Mouse (Mus musculus): ENCODE results near the gene Xpot. TPM values are rescaled to one million over a fixed set of nuclear protein-coding genes. Genes with fewer than 3 reads are reported as not detected.

The Xpot gene
- polyA plus RNA-seq, 1 experiment from 2014 or later = 27.8 TPM

DNA sequence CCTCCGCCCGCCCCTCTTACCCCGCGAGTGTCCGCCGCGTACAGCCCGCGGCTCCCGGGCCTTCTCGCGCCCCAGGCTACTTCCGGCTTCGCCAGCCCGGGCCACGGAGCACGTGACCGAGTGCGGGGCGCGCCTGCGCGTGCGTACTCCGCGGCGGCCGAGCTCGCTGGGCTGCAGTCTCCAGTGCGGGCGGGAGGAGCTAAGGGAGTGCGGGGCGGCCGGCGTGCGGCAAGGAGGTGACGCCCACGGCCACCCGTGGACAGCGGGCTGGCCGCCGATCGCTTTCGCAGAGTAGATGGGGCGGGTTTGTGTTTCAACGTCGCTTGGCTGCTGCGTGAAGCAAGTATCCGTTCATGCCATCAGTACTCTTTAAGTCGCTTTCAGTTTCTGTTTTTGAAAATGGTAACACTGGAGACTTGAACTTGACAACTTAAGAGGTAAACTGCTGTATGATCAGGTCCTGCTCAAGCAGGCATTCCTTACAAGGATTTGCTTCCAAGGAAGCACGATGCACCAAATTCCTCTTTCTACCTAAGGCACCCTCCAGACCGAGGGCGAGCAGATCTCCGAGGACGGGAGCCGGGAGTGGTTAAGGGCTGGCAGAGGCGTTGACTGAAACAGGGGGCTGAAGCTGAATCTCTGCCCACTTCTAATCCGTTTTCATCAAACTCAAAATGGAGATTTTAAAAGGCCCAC, 39.3 kb downstream of the Xpot start, which contains the start of gene Tbk1:
Gene Tbk1 (minus strand): TSS at position 113 of the 696 bp plus-strand sequence.
- ATAC-seq (replicated peaks; ENCODE audit: insufficient number of reproducible peaks, insufficient read depth, low FRiP score, low read depth) = peak; percentile 96
- Histone ChIP-seq H3K36me3 (peaks cover 26% of the 10 kb centered on the region), H3K4me1 (replicated peaks) (peaks cover 12% of the 10 kb centered on the region), H3K4me2 (peak within 1 kb of the TSS; percentile 64), H3K27me3 (no peaks in the 10 kb centered on the region), H3K9ac (peak within 1 kb of the TSS; percentile 88), H3K4me3 (peak within 1 kb of the TSS; percentile 84), H3K27ac (peak within 1 kb of the TSS; percentile 87), H3K9me3 (replicated peaks) (no peaks in the 10 kb centered on the region)
- under 1% methylated on average over 58 of the region's 58 CpGs for WGBS

DNA sequence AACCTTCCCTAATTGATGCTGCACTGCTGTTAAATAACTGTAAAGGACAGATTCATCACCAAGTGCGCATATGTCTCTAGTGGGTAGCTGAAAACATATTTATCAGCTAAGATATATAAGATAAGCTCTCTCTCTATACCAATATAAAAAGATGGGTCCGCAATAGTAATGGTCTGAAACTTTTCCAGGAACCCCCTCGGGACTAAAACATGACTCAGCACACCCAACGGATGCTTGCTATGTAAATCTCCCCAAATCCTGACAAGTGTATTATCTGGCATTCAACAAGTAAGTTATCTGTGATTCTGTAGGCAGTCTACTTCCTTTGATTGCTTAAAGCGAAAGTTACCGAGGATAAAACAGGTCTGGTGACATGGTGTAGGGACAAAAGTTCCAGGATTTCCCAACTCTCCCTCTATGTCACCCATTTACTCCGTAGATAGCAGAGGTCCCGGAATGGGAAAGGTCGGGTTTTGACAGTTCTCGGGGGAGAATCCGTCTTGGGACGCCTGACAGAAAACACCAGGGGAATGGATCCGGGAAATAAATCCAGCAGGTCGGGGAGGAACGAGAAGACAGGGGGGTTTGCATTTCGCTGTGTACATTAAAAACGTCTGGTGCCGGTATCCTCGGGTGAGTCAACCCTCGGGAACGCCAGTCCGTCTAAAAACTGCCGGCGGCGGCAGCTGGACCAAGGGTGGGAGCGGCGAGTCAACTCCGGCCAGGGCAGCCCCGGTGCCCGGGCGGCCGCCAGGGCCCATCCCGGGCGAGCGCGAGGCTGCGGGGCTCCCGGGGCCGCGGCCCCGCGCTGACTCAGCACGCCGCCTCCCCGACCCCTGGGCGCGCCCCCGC, 40.1 kb downstream of the Xpot start:
- H3K27ac ChIP-seq = peak overlapping the region; percentile 87
- 2% methylated on average over 46 of the region's 48 CpGs for WGBS
- H3K9me3 ChIP-seq (replicated peaks) = no peaks in the 10 kb centered on the region
- peaks cover 26% of the 10 kb centered on the region for H3K36me3 ChIP-seq
- peak; percentile 76 for ATAC-seq (replicated peaks; ENCODE audit: insufficient number of reproducible peaks, insufficient read depth, low FRiP score, low read depth)
- peak overlapping the region; percentile 88 for H3K9ac ChIP-seq
- no peaks in the 10 kb centered on the region for H3K27me3 ChIP-seq
- H3K4me2 ChIP-seq = peak overlapping the region; percentile 64
- H3K4me1 ChIP-seq (replicated peaks) = peaks cover 12% of the 10 kb centered on the region
- H3K4me3 ChIP-seq = peak overlapping the region; percentile 84

- Histone ChIP-seq H3K9ac (peak overlapping the region; percentile 88; the same call in 1 of the 2 replicates), H3K4me1 (replicated peaks) (peaks cover 12% of the 10 kb centered on the region), H3K4me2 (peak overlapping the region; percentile 64), H3K36me3 (peaks cover 33% of the 10 kb centered on the region), H3K9me3 (replicated peaks) (no peaks in the 10 kb centered on the region), H3K27ac (peak overlapping the region; percentile 87; the same call in 1 of the 2 replicates), H3K27me3 (no peaks in the 10 kb centered on the region), H3K4me3 (peak overlapping the region; percentile 84)
- ATAC-seq (replicated peaks; ENCODE audit: insufficient number of reproducible peaks, insufficient read depth, low FRiP score, low read depth) = no peak
- 76% methylated on average over 20 of the region's 20 CpGs for WGBS
Measured at GRCm38 (mm10) chr10:121585056-121585790, 40.9 kb downstream of the Xpot start.

DNA sequence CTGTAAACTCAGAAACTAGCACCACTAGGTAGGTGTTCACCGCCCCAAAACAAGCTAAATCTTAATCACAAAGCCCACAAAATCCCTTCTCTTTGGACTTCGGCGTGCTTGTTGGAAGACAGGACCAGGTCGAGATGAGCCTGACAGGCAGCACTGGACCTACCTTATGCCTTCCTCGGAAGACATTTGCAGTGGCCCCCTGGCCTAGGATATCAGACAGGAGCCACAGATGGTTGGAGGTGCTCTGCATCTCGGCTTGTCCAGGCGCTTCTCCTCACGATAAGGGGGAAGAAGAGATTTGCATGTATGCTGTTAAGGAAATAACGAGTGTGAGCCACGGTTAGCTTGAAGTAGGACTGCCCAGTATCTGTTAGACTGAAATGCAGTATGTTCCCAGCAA, 42.1 kb downstream of the Xpot start:
- ATAC-seq (replicated peaks; ENCODE audit: insufficient number of reproducible peaks, insufficient read depth, low FRiP score, low read depth) = no peak
- H3K9ac ChIP-seq = no peak overlapping the region
- H3K9me3 ChIP-seq (replicated peaks) = no peaks in the 10 kb centered on the region
- peaks cover 35% of the 10 kb centered on the region for H3K36me3 ChIP-seq
- no peaks in the 10 kb centered on the region for H3K27me3 ChIP-seq
- WGBS = 91% methylated on average over 10 of the region's 10 CpGs
- peaks cover 12% of the 10 kb centered on the region for H3K4me1 ChIP-seq (replicated peaks)
- no peak overlapping the region for H3K4me2 ChIP-seq
- no peak overlapping the region for H3K27ac ChIP-seq
- no peak overlapping the region for H3K4me3 ChIP-seq

DNA sequence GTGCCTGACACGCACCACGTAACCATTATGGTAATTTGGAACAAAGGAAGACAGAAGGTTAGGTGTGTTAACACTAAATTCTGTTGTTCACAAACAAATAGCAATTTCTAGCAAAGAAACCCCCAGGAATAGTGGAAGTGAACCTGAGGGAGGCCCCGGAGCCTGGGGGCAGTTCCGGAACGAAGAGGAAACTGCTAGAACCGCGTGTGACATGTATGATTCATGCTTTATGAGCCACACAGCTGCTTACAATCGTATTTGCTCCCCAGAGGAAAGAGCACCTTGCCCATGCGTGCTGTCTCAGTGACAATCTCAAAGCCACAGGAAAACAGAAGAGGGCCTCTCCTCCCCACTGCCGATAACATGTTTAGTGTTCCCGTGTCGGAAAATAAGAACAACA, 43.1 kb downstream of the Xpot start:
- Histone ChIP-seq H3K27ac (no peak overlapping the region), H3K9me3 (replicated peaks) (no peaks in the 10 kb centered on the region), H3K36me3 (peaks cover 40% of the 10 kb centered on the region), H3K4me1 (replicated peaks) (peaks cover 12% of the 10 kb centered on the region), H3K4me2 (no peak overlapping the region), H3K27me3 (no peaks in the 10 kb centered on the region), H3K9ac (no peak overlapping the region), H3K4me3 (no peak overlapping the region)
- ATAC-seq (replicated peaks; ENCODE audit: insufficient number of reproducible peaks, insufficient read depth, low FRiP score, low read depth) = no peak
- 88% methylated on average over 12 of the region's 12 CpGs for WGBS

GRCm38 (mm10) chr10:121582287-121582686, 43.8 kb downstream of the Xpot start:
- H3K4me1 ChIP-seq (replicated peaks) = peaks cover 10% of the 10 kb centered on the region
- no peak overlapping the region for H3K9ac ChIP-seq

DNA sequence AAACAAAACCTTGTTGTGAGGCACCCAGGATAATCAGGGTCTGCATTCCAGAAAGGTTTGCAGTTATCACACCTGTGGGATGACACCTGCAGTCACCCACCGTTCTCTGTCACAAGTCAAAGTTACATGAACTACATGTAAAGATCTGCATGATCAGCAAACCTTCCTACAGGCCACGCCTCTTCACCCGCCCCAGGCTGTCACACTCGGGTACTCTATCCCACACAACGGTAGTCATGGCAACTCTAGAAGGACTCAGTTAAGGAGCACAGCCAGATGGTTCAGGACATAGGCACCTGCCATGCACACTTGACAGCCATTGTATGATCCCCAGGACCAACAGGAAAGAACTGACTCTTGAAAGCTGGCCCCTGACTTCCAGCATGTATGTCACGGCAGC, 44.7 kb downstream of the Xpot start:
- Histone ChIP-seq H3K36me3 (peaks cover 40% of the 10 kb centered on the region), H3K27me3 (no peaks in the 10 kb centered on the region), H3K9me3 (replicated peaks) (no peaks in the 10 kb centered on the region), H3K4me3 (no peak overlapping the region), H3K27ac (no peak overlapping the region), H3K4me2 (no peak overlapping the region), H3K9ac (no peak overlapping the region), H3K4me1 (replicated peaks) (peaks cover 10% of the 10 kb centered on the region)
- 79% methylated on average over 6 of the region's 6 CpGs for WGBS
- no peak for ATAC-seq (replicated peaks; ENCODE audit: insufficient number of reproducible peaks, insufficient read depth, low FRiP score, low read depth)

More at GRCm38 (mm10) chr10:121582287-121582686, 43.8 kb downstream of the Xpot start:
- ATAC-seq (replicated peaks; ENCODE audit: insufficient number of reproducible peaks, insufficient read depth, low FRiP score, low read depth) = no peak
- no peaks in the 10 kb centered on the region for H3K9me3 ChIP-seq (replicated peaks)
- H3K4me3 ChIP-seq = no peak overlapping the region
- H3K27me3 ChIP-seq = no peaks in the 10 kb centered on the region
- 94% methylated on average over 8 of the region's 8 CpGs for WGBS
- H3K27ac ChIP-seq = no peak overlapping the region
- peaks cover 40% of the 10 kb centered on the region for H3K36me3 ChIP-seq
- no peak overlapping the region for H3K4me2 ChIP-seq

- Histone ChIP-seq H3K9ac (no peak overlapping the region), H3K4me3 (no peak overlapping the region), H3K27me3 (no peaks in the 10 kb centered on the region), H3K4me1 (replicated peaks) (peaks cover 5% of the 10 kb centered on the region), H3K27ac (no peak overlapping the region), H3K4me2 (no peak overlapping the region), H3K9me3 (replicated peaks) (no peaks in the 10 kb centered on the region), H3K36me3 (peaks cover 50% of the 10 kb centered on the region)
- no peak for ATAC-seq (replicated peaks; ENCODE audit: insufficient number of reproducible peaks, insufficient read depth, low FRiP score, low read depth)
- 96% methylated on average over 5 of the region's 5 CpGs for WGBS
Measured at GRCm38 (mm10) chr10:121580381-121580780, 45.8 kb downstream of the Xpot start.

- Histone ChIP-seq H3K27ac (no peak overlapping the region), H3K27me3 (no peaks in the 10 kb centered on the region), H3K9ac (no peak overlapping the region), H3K4me3 (no peak overlapping the region), H3K4me2 (no peak overlapping the region), H3K4me1 (replicated peaks) (no peaks in the 10 kb centered on the region), H3K36me3 (peaks cover 47% of the 10 kb centered on the region), H3K9me3 (replicated peaks) (no peaks in the 10 kb centered on the region)
- 80% methylated on average over 9 of the region's 9 CpGs for WGBS
- no peak for ATAC-seq (replicated peaks; ENCODE audit: insufficient number of reproducible peaks, insufficient read depth, low FRiP score, low read depth)
Measured at GRCm38 (mm10) chr10:121576372-121576771, 49.8 kb downstream of the Xpot start.

DNA sequence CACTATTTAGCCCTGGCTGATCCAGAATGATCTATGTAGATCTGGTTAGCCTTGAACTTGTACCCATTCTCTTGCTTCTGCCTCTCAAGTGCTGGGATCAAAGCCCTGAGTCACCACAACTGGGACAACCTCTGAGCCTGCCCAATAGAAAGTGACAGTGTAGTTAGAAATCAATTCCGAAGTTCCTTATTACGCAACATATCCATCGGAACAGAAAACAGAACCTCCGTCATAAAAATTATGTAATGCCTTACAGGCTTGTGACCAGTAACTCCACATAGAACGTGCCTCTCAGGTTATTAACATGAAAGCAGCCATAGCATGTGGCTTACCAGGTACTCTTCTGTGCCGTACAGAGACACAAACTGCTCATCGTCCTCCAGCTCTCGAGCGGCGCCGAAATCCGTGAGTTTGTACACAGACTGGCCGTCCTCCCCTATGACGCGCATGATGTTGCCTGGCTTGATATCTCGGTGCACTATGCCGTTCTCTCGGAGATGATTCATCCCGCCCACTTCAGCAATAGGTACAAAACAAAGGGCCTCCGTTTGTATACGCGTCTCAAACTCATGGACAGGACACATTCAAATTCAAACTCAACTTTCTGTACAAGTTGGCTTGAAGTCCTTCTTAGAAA, 54.5 kb downstream of the Xpot start:
- H3K9ac ChIP-seq = no peak overlapping the region
- H3K4me3 ChIP-seq = no peak overlapping the region
- no peaks in the 10 kb centered on the region for H3K9me3 ChIP-seq (replicated peaks)
- ATAC-seq (replicated peaks; ENCODE audit: insufficient number of reproducible peaks, insufficient read depth, low FRiP score, low read depth) = no peak
- 96% methylated on average over 22 of the region's 22 CpGs for WGBS
- H3K4me1 ChIP-seq (replicated peaks) = peaks cover 13% of the 10 kb centered on the region
- H3K4me2 ChIP-seq = no peak overlapping the region
- H3K36me3 ChIP-seq = peaks cover 55% of the 10 kb centered on the region
- no peak overlapping the region for H3K27ac ChIP-seq
- no peaks in the 10 kb centered on the region for H3K27me3 ChIP-seq

DNA sequence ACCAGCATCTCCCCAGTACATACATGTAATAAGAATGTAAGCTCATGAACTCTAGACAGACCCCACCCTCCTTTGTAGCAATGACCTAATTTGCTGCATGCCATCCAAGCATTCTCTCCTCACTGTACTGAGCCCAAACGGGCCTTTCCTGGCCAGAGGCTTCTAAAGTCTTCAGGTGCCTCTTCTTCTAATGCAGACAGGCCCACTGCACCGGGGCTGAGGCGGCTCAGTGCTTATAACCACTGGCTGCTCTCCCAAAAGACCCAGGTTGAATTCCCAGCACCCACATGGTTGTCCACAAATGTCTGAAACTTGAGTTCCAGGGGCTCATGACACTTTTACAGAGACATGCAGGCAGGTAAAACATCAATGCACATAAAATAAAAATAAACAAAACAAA, 55.1 kb downstream of the Xpot start:
- WGBS = 90% methylated on average over 3 of the region's 3 CpGs
- Histone ChIP-seq H3K27me3 (no peaks in the 10 kb centered on the region), H3K4me2 (no peak overlapping the region), H3K36me3 (peaks cover 52% of the 10 kb centered on the region), H3K4me3 (no peak overlapping the region), H3K9ac (no peak overlapping the region), H3K4me1 (replicated peaks) (peaks cover 13% of the 10 kb centered on the region), H3K27ac (no peak overlapping the region), H3K9me3 (replicated peaks) (no peaks in the 10 kb centered on the region)
- no peak for ATAC-seq (replicated peaks; ENCODE audit: insufficient number of reproducible peaks, insufficient read depth, low FRiP score, low read depth)

All from heart, embryonic 15.5 days (tissue).